Mouse (Mus musculus): ENCODE measurements around the gene Hspa1a.

Hspa1a gene

GRCm38 (mm10) chr17:34946486-34947140 is 25.3 kb downstream of the Hspa1a start:
- no peak for DNase-seq (ENCODE audit: low spot score)

GRCm38 (mm10) chr17:34944362-34944761 is 27.6 kb downstream of the Hspa1a start:
- no peak for DNase-seq (ENCODE audit: low spot score)

- DNase-seq (ENCODE audit: low spot score), result no peak
Measured at GRCm38 (mm10) chr17:34943128-34943815, 28.7 kb downstream of the Hspa1a start.

GRCm38 (mm10) chr17:34941344-34942041 is 30.5 kb downstream of the Hspa1a start:
- DNase-seq (ENCODE audit: low spot score), result peak; percentile 24

GRCm38 (mm10) chr17:34937960-34938505 is 33.9 kb downstream of the Hspa1a start:
- DNase-seq (ENCODE audit: low spot score), result no peak

GRCm38 (mm10) chr17:34934830-34935229 is 37.1 kb downstream of the Hspa1a start:
- DNase-seq (ENCODE audit: low spot score), result no peak

- DNase-seq (ENCODE audit: low spot score), result no peak
Measured at GRCm38 (mm10) chr17:34934031-34934430, 37.9 kb downstream of the Hspa1a start.

GRCm38 (mm10) chr17:34932287-34932686 is 39.7 kb downstream of the Hspa1a start:
- DNase-seq (ENCODE audit: low spot score), result no peak

- no peak for DNase-seq (ENCODE audit: low spot score)
Measured at GRCm38 (mm10) chr17:34931735-34932098, 40.2 kb downstream of the Hspa1a start.

- DNase-seq (ENCODE audit: low spot score), result peak; percentile 93
Measured at GRCm38 (mm10) chr17:34931061-34931734, 40.8 kb downstream of the Hspa1a start, which contains the start of gene Neu1. Gene Neu1 (plus strand): TSS chr17:34931253.

- no peak for DNase-seq (ENCODE audit: low spot score)
Measured at GRCm38 (mm10) chr17:34928841-34929240, 43.1 kb downstream of the Hspa1a start.

- no peak for DNase-seq (ENCODE audit: low spot score)
Measured at GRCm38 (mm10) chr17:34927306-34928019, 44.5 kb downstream of the Hspa1a start.

- DNase-seq (ENCODE audit: low spot score), result no peak
Measured at GRCm38 (mm10) chr17:34924258-34924657, 47.7 kb downstream of the Hspa1a start.

GRCm38 (mm10) chr17:34922939-34923338 is 49.0 kb downstream of the Hspa1a start:
- no peak for DNase-seq (ENCODE audit: low spot score)

Data from testis, postnatal 14 days (tissue).